Mouse (Mus musculus): Measurements from ENCODE around the gene Susd1.

DNA sequence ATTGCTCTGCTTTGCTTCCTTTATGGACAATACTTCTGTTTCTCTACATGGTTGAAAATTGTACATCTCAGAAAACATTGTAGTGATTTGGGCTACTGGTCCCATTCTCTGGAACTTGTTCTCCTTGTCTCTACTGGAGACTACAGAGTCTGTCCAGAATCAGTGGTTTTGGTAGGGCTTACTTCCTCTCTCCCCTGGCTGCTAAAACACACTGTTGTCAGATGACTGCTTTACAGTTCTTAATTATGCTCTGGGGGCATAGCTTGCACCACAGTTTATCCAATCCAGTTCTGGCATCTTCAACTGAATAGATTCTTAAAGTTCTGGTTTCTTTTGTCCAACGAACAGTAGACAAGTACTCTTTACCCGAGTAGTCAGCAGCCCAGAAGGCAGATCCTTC, 27.0 kb upstream of the Susd1 start:
- TF ChIP-seq CTCF (conservative IDR thresholded peaks at IDR 0.05; ENCODE audit: low read length) (no peak), NANOG (IDR thresholded peaks at IDR 0.05; ENCODE audit: borderline replicate concordance, low read length) (no peak), POU5F1 (IDR thresholded peaks at IDR 0.05; ENCODE audit: borderline replicate concordance, low read length) (no peak)
